Mouse (Mus musculus): ENCODE data around the gene Rarb.

The Rarb gene

DNA sequence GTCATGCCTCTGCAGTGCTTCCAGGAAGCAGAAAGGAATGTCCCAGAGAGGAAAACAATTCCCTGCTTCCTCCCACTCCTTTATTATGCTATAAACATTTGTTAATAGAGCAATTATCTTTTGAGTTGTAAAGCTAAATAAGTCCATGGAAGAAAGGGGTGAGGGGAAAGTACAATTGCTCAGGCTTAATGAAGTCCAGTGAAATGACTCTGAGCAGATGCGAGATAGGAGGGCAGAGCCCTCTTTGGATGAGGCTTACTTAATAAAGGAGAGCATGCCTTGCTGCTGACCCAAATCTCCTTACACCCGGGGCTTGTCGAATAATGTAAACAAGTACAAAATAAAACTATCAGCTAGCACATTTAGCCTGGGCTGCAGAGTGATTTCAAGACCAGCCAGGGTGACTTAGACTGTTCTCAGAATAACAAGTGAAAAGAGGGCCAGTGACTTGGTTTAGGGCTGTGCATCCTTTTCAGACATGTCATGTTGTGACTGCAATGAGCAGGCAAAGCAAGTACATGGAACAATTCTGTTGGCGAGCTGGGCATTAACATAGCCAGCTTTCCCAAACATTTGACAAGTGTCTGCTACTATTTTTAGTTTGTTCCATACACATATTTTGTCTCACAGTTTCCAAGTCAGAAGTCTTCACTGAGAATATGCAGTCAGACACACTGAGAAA lies 83.5 kb downstream of the Rarb start:
- no peak for DNase-seq (ENCODE audit: low read depth)

DNA sequence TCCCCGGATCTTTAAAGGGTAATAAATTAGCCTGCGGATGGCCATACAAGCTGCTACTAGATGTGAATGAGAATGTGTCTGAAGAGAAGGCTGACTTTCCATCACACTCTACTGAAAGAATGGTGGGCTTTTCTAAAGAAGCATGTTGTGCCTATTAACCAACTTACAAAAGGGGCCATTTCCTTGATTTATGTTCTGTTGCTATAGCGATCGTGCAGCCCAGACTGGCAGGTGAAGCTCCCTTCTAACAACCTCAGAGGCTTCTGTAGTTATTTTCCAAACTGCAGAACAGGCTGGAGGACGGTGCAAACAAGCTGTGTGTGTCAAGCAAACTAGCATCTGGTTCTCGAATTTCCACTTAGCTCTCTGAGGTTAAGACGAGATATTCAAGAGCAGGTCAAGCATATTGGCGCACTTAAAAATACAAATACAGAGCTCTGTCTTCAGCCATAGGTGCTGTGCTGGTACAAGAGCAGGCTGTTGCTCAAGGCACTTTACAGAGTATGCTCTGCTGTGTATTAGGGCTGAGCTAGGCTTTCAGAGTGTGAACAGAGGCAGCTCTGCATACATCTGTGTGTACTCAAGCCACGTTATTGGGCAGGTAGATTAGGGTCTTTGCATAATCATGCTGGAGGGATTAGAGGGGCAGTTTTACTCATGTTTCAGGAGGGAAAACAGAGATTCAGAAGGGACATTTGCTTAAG lies 85.2 kb downstream of the Rarb start:
- DNase-seq (ENCODE audit: low read depth): no peak

DNA sequence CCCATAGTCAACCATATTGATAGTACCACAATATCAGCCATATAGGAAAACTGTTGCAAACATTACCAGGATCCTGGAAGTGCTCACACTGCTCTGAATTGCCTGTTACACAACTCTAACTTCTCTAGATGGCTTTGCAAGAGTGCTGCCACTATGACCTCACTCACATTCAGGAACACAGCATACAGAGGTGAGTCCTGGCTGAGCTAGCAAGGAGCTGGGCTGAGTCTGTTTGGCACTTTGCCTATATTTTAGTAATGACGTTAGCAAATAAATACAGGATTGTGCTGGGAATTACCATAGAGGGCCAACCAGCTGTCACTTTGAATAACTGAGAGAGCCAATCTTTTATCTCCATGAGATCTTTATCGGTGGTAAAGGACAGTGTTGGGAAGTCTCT lies 86.9 kb downstream of the Rarb start:
- DNase-seq (ENCODE audit: low read depth): no peak

DNA sequence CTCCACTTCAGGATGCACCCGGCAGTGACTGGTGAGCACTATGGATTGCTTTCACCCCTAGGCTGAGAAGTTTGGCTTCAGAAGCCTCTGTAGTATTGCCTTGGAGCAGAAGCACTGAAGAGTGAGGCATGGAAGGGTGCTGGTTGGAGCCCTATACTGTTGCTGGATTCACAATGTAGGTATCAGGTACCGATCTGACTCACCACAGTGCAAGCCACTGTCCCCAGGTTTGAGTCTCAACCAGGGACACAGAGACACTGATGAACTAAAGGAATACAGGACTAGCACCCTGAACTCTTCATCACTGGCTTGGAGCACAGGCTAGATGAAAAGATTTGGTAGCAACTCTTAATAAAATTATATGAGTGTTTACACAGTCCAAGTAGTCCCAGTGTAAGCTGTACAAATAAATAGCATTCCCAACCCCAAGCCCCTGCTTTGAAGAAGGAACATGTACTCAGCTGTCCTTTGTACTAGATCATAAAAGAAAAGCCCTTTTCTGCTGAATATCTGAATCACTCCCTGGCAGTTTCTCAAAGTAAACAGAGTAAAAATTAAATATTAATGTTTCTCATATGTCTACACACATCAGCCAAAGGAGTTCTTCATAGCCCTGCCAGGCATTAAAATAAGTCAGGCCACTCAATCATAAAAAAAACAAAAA lies 90.6 kb downstream of the Rarb start:
- DNase-seq (ENCODE audit: low read depth): no peak

DNA sequence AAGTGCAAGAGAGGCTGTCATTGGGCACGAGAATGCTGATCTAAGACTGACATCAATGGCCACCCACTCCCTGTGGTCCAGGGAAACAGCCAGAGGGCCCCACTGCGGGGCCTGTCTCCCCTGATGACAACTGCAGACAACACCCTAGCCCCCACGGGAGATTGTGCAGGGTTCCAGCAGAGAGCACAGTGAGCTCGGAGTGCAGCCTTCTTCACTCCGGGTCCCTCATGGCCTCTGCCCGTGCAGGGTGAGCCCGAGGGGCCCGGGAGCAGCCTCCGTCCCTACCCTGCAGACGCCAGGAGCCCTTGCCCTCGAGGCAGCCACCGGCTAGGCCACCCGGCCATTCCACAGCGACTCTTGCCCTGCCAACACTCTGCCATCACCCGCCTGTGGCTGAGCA lies 95.0 kb downstream of the Rarb start:
- DNase-seq (ENCODE audit: low read depth): no peak

DNA sequence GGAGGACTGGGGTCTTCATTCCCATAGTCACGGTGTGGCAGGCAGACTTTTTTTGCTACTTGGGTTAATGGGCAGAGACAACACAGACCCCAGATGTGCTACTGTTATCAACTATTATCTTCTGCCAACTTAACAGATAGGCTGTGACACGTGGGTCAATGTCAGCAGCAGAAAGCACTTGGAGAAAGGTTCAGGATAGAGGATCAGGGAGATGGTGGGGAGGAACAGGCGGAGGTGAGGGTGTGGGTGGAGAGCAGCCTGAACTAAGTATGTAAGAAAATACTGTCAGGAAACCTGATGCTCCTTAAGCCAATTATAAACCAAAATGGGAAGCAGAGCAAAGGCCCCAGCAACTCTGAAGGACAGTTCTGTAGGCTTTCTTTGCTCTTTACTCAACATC lies 101.1 kb downstream of the Rarb start:
- no peak for DNase-seq (ENCODE audit: low read depth)

DNA sequence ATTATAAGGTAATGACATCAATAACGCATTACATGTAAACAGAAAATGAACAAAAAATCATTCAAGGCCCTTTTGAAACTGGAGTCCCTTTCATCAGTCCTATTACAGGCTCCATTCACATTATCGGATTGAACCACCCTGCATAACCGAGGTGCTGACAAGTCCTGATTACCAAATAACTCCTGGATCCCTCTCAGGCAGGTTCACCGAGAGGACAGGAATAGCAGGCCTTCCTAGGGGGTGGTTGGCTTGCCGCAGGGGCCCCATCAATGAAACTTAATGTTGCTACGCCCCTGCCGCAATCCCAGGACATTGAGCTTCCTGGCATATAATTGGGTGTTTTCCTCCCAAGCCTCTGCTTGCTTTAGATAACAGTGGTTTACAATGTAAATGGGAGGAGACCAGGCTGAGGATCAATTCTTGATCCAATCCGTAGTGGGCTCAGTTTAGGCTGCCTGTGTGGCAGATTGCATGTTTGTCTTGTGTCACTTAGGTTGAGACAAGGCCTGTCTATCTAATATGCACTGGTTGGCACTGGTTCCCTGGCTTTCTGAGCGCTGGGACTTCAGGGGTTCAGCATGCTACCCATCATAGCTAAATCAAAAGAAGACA lies 104.5 kb downstream of the Rarb start:
- no peak for DNase-seq (ENCODE audit: low read depth)

DNA sequence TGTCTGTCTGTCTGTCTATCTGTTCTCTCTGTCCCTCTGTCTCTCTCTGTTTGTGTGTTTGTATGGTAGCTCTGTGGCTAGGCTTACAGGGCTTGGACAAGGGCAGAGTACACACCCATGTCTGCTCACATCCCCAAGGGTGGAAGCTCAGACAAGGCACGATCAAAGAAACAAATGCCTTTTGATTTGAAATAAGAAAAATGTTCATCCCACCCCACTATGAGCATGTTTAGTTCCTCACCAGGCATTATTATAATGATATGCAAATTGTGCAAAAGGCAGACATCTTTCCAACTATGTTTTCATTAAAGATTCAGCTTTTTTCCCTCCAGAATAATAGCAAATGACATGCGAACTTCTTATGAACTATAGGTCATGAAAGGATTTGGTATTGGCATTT lies 105.2 kb downstream of the Rarb start:
- DNase-seq (ENCODE audit: low read depth): no peak

DNA sequence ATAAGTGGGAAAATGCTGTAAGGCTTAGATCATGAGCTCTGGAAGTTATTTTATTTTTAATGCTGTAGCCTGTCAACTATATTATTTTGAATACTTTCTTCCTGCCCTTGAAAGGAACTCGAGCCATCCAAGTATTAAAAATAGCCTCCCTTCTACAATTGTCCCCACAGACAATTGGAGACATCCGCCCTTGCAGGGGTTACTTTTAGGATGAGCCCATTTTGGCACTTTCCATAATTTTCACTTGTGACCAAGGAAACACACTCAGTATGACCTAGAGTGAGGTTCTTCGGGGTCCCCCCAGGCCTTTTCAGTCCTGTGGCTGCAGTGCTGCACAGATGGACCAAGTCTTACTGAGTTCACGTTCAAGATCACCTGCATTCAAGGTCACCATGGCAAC lies 119.7 kb downstream of the Rarb start:
- DNase-seq (ENCODE audit: low read depth): no peak

DNA sequence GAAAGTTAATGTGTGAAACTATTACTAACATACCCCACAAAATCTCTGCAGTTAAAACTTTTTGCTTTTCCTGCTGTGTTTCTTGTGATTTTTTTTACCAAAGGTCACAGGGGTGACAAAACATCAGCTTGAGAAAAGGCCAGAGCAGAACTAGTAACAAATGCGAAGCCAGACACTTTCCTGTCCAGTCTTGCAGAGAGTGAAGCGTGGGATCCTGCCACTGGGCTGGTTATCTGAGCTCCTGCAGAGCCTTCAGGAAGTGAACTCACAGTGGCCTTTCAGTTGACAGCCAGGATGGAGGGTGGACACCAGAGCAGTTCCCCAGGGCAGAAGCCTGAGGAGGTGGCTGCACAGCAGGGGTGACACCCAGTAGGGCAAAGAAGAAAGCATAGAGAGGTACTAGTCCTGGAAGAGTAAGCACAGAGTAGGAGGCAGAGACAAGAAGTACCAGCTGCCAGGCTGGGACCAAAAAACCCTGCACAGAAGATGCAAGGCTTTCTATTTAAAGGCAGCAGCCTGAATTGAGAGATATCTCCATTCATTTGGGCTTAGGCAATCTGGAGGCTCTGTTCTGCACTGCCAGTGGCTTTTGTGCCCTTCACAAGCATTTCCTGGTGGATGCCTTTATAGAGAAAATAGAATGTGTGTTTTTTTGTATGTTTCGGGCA lies 123.4 kb downstream of the Rarb start:
- no peak for DNase-seq (ENCODE audit: low read depth)

DNA sequence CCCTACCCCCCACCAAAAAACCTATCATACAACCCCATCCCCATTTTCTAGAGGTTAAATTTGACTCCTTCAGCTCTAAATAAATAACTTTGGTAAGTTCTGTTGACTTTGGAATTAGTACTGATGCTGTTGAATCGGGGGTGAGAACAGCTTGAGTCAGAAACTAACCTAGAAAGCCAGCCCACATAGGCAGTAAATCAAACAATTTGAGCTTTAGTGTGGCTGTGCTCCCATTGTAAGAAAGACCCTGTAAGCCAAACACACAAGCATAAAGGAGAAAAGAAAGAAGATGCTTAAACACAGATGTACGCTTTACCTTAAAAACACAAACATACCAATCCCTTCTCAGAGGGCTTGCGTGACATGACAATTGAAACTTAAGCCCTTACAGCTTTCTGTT lies 140.6 kb downstream of the Rarb start:
- no peak for DNase-seq (ENCODE audit: low read depth)

DNA sequence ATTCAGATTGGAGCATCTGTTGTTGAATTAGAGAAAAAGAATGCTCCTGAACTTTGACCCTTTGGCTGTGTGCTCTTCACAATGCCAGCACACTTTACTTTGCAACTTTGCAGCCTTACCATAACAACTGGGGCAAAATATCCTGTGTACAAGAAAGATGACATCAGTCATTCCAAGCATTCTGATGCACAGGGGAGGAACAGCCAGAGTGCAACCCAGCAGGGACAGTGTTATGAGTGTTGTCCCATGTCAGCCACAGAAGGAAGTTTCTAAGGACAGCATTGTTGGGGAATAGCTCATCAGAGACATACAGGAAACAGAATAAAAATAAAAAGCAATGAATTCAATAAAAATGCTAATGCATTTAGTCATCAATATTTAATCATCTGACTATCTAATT lies 141.9 kb downstream of the Rarb start:
- DNase-seq (ENCODE audit: low read depth): no peak

DNA sequence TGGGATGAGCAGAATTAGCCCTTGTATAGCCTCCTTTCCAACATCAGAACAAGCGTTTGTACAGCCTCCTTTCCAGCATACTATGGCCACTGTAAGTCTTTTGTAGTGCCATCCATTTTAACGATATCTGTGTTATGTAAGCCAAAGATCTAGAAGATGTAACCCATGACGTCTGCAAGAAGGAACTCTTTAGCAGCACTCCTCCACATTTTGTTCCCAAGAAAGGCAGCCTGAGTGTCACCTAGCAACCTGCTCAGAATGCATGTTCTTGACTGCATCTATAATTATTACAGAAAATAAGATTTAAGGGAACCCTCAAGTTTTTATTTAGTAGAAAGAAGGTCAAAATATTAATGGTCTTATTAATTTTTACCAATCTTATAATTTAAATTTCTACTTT lies 148.4 kb downstream of the Rarb start:
- no peak for DNase-seq (ENCODE audit: low read depth)

DNA sequence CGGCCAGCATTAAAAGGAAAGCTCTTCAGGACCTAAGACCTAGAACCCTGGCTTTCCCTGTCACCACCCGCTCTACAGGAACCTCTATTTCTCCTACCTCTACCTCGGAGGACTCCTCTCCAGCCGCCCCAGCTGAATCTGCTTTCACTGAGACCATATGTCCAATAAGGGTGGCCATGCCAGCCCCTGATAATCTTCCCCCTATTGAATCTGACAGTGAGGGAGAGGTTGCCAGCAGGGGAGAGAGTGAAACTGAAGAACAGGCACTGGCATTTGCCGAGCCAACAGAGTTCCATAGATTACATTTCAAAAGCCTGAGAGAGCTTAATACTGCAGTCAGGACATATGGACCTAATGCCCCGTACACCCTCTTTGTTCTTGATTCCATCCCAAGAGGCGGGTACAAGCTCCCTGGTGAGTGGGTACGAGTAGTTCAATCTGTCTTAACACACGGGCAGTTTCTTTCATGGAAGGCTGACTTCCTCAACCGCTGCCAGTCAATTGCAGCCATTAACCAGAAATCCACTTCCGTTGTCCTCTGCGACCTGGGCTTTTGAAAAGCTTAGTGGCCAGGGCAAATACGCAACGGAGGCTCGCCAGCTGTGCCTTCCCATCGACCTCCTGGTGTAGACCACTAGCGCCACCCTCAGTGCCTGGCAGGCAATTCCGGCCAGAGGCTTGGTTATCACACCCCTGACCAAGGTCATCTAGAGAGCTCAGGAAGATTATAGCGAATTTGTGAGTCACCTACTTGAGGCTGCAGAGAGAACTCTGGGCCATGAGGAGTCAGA lies 179.6 kb downstream of the Rarb start:
- no peak for DNase-seq (ENCODE audit: low read depth)

DNA sequence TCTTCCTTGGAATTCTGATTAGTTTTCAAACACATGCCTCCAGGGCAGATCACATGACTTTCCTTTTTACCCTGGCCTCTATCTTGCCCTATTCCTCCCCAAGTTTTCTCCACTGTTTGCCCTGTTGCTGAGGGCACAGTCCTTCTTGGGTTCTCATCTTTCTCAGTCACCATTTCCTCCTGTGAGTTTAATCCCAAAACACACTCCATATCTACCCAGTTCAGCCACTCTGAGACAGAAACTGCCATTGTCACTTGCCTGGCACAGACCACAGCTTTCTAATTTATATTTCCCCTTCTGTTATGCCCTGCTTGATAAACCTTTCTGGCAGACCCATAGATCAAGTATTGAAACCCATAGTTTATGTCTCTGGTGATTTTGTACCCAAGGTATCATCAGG lies 205.0 kb downstream of the Rarb start:
- DNase-seq (ENCODE audit: low read depth): no peak

DNA sequence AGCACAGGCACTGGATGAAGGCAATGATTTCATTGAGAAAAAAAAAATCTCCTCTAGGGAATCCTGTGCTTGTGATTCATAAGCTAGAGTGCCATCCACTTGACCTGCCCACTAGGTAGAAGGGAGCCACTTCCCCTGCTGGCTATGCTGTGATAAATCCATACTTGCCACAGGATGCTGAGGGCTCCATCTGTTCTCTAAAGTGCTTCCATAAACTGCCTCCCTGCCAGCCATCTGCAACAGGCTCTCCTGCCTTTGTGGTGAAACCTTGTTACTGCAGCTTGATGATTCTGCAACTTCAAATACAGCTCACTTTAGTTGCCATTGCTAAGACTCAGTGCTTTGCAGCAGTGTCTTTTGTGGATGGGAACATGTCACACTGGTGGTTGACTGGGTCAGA lies 213.5 kb downstream of the Rarb start:
- no peak for DNase-seq (ENCODE audit: low read depth)

DNA sequence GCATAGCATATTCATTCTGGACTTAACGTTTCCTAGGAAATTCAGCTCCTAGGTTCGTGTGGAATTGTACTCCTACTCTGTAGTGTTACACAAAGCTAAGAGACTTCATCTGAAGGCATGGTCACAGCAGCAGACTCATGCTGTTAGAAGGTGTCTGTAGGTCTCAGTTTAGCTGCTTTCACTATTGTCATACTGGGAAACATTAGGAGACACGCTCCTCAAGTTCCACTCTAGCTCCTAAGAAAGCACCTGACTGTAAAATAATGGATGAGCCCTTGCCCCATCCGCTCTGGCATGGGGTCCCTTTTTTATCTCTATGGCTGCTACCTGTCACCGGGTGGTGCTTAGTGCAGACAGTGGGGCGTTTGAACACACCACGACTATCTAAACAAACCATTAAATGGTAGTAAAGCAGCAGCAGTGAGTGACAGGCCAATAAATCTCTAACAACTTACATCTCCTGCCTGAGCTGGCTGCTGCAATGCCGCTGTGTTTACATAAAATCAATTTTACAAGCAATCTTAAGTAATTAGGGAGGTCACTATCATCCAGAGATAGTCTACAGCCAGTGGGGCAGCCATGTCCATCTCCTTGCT lies 214.4 kb downstream of the Rarb start:
- no peak for DNase-seq (ENCODE audit: low read depth)

DNA sequence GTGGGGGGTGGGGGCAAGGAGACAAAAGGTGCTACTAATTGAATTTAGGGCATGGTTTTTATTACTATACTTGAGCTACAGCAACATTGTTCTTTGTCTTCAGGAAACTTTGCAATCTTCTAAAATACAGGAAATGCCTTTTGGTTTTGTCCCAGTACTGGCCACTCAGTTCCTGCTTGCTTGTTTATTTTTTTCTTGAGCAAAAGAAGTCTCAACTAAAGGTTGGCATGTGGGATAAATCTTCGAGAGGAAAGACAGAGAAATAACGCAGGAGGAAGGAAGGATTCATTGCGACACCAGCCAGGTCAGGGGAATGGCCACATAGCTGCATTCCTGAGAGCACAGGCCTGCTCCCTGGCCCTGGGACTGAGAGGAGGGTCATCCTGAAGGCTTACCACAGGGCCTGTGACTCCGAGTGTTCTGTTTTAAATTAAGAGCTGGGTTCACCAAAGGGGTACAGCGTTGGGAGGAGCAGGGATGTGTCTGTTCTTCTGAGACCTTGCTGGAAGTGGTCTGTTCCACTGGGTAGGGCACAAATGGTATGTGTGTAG lies 215.8 kb downstream of the Rarb start:
- no peak for DNase-seq (ENCODE audit: low read depth)

DNA sequence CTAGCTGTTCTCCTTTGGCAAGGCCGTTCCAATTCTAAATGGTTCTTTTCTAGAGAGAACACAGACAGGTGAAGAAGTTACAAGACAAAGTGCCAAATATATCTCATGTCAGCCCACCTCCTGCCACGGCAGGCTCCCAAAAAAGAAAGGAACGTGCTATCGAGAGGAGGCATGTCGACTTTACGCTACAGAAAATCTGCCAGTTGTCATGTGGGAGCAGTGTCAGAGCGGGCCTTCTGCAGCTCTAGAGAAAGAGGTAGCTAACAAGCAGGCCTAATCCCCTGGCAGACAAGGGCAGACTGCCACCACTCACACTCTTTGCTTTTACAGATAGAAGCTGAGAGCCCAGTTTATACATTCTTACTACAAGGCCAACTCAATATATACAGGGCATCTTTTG lies 219.7 kb downstream of the Rarb start:
- DNase-seq (ENCODE audit: low read depth): no peak

DNA sequence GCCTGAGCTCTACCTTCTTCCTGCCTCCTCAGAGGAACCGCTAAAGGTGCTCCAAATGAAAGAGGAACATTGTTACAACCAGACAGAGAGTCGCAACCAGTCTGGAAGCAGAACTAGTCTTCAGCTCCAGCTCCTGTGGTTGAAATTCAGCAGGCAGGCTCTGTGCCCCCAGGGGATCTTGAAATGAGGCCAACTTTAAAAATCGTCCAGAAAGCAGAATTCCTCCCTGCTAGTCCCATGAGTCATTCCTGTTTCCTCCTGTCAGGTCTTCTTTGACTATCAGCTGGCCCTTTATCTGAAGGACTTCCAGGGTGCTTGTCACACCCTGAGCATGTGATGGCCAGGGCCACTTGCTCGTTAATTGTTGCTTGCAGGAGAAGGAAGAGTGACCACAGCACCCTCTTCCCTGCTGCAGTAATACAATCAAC lies 220.9 kb downstream of the Rarb start:
- DNase-seq (ENCODE audit: low read depth): no peak

DNA sequence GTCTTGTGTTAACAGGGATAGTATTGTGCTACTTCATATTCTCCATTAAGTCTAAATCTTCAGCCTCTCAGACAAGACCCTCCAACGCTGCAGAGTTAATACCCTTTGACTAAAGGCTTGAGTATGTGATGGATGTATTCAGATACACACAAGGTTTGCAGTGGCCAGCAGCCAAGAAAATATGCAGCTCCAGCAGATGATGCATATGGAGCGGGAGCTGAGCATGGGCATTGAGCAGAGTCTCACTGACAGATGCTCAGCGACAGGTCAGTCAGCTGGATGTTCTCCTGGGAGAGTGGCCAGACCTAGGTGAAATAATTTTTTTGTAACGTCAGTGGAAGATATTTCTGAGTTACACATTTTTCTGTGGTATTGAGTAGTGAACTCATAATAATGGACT lies 229.8 kb downstream of the Rarb start:
- no peak for DNase-seq (ENCODE audit: low read depth)
